Mouse (Mus musculus) forebrain, embryonic 13.5 days (tissue): Measurements from ENCODE around the gene Pin1rt1. TPM values are rescaled to one million over a fixed set of nuclear protein-coding genes. Genes with fewer than 3 reads are reported as not detected.

Experiments
- ATAC-seq: fragments of 200-750 bp; cut with Nextera tagmentation; 2 replicates; pipeline ENCODE4 v1.8.0; 2017
- H3K27ac ChIP-seq: fragments of 300-500 bp; sonication (generic); 2 replicates; pipeline ENCODE4 v1.5.1; 2015; ENCODE audit warnings: inconsistent platforms, mild to moderate bottlenecking, moderate library complexity
- H3K27me3 ChIP-seq: fragments of 300-500 bp; sonication (generic); 2 replicates; pipeline ENCODE4 v1.6.1; 2015; ENCODE audit warnings: mild to moderate bottlenecking, inconsistent platforms
- H3K36me3 ChIP-seq: fragments of 300-500 bp; sonication (generic); 2 replicates; pipeline ENCODE4 v1.6.1; 2015; ENCODE audit warnings: mild to moderate bottlenecking, inconsistent platforms; ENCODE audit not compliant: poor library complexity, severe bottlenecking
- H3K4me1 ChIP-seq: fragments of 300-500 bp; sonication (generic); 2 replicates; pipeline ENCODE4 v1.6.1; 2015; ENCODE audit warnings: inconsistent platforms
- H3K4me2 ChIP-seq: fragments of 300-500 bp; sonication (generic); 2 replicates; pipeline ENCODE4 v1.6.1; 2015; ENCODE audit warnings: inconsistent platforms, mild to moderate bottlenecking, moderate library complexity
- H3K4me3 ChIP-seq: fragments of 300-500 bp; sonication (generic); 2 replicates; pipeline ENCODE4 v1.5.1; 2015; ENCODE audit warnings: mild to moderate bottlenecking, inconsistent platforms
- H3K9ac ChIP-seq: fragments of 300-500 bp; sonication (generic); 2 replicates; pipeline ENCODE4 v1.6.1; 2015; ENCODE audit warnings: mild to moderate bottlenecking, inconsistent platforms
- H3K9me3 ChIP-seq: fragments of 300-500 bp; sonication (generic); replicated peaks from 2 replicates; pipeline ENCODE4 v1.6.1; 2016; ENCODE audit warnings: inconsistent platforms
- WGBS: fragments of 180-500 bp; shearing (Covaris S2); methylation state at CpG from one replicate; pipeline ENCODE4 v1.1.7; 2015; 5-methylcytosine and 5-hydroxymethylcytosine counted together
- polyA plus RNA-seq: library from polyadenylated mRNA; unstranded; fragments of >200 nt; fragmentation: Nextera tagmentation; extraction: Ambion mirVana; gene quantifications from 2 replicates; pipeline ENCODE4 v1.2.1, GENCODE M21; 2015

The Pin1rt1 gene
- not detected in 2 replicates for polyA plus RNA-seq

DNA sequence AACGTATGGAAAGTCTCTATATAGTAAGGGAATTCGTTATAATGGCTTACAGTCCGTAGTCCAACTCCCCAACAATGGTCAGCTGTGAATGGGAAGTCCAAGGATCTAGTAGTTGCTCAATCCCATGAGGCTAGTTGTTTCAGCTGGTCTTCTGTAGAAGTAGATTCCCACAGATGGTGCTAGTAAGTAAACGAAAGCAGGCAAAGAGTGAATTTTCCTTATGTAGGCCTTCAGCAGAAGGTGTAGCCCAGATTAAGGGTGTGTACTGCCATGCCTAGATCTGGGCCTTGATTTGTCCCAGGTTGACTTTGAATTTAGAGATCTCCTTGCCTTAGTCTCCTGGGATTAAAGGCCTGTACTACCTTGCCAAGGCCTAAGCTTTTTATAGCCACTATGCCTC is at the start of gene Pin1rt1:
Gene Pin1rt1 (minus strand): TSS at position 101 of the 400 bp plus-strand sequence.
- WGBS = 89% methylated on average over 4 of the region's 4 CpGs
- H3K4me2 ChIP-seq = no peak within 1 kb of the TSS
- H3K27me3 ChIP-seq = no peaks in the 10 kb centered on the region
- no peak within 1 kb of the TSS for H3K4me3 ChIP-seq
- no peak within 1 kb of the TSS for H3K27ac ChIP-seq
- peaks cover 13% of the 10 kb centered on the region; the same call in 1 of the 2 replicates for H3K4me1 ChIP-seq
- H3K36me3 ChIP-seq = no peaks in the 10 kb centered on the region
- H3K9ac ChIP-seq = no peak within 1 kb of the TSS
- no peaks in the 10 kb centered on the region for H3K9me3 ChIP-seq
- no peak for ATAC-seq

DNA sequence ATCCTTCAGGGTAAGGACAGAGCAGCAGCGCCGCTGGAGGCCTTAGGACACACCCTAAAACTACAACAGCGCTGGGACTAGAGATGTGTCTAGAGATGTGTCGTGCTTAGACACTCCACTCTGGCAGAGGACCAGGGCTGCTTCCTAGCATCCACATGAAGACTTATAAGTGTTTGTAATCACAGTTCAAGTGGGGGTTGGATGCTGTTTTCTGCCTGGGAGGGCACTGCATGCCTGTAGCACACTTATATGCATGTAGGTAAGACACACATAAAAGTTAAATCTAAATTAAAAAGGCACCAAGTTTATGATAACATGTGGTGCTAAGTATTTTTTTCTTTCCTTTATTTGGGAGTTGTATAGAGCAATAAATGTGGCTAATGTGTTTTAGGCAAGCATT is 47.8 kb upstream of the Pin1rt1 start:
- H3K36me3 ChIP-seq = peaks cover 59% of the 10 kb centered on the region
- no peak overlapping the region for H3K4me2 ChIP-seq
- no peaks in the 10 kb centered on the region for H3K4me1 ChIP-seq
- no peak overlapping the region for H3K27ac ChIP-seq
- no peaks in the 10 kb centered on the region for H3K27me3 ChIP-seq
- no peaks in the 10 kb centered on the region for H3K9me3 ChIP-seq
- no peak overlapping the region for H3K9ac ChIP-seq
- WGBS = 97% methylated on average over 4 of the region's 4 CpGs
- no peak for ATAC-seq
- no peak overlapping the region for H3K4me3 ChIP-seq

- no peak overlapping the region for H3K9ac ChIP-seq
- H3K4me1 ChIP-seq = no peaks in the 10 kb centered on the region
- no peaks in the 10 kb centered on the region for H3K9me3 ChIP-seq
- no peak overlapping the region for H3K4me3 ChIP-seq
- no peak for ATAC-seq
- H3K27me3 ChIP-seq = no peaks in the 10 kb centered on the region
- H3K36me3 ChIP-seq = peaks cover 53% of the 10 kb centered on the region
- H3K4me2 ChIP-seq = no peak overlapping the region
- H3K27ac ChIP-seq = no peak overlapping the region
- 89% methylated on average over 8 of the region's 8 CpGs for WGBS
These were observed 47.0 kb upstream of the Pin1rt1 start for GRCm38 (mm10) chr2:104763134-104763703.

DNA sequence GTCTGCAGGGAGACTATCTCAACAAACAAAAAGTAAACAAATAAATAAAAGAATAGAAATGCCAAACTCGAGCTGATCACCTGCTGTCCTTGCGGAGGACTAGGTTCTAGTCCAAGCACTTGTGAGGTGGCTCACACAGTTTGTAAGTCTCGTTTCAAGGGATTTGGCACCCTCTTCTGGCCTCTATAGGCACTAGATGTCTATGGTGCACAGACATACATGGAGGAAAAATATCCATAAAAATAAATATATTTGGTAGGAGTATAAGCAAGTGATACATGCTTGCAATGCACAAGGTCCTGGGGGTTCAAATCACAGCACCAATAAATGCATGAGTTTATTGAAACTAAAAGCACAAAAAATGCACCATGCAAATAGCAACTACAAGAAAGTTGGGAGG is 34.4 kb upstream of the Pin1rt1 start:
- no peak overlapping the region for H3K4me2 ChIP-seq
- H3K4me3 ChIP-seq = no peak overlapping the region
- 64% methylated on average over 3 of the region's 3 CpGs for WGBS
- 0 out of 2 replicates have a peak, but pooled peaks have one; percentile 69 for ATAC-seq
- no peak overlapping the region for H3K9ac ChIP-seq
- H3K4me1 ChIP-seq = no peaks in the 10 kb centered on the region
- H3K27ac ChIP-seq = no peak overlapping the region
- H3K27me3 ChIP-seq = no peaks in the 10 kb centered on the region
- H3K9me3 ChIP-seq = no peaks in the 10 kb centered on the region
- peaks cover 11% of the 10 kb centered on the region for H3K36me3 ChIP-seq

DNA sequence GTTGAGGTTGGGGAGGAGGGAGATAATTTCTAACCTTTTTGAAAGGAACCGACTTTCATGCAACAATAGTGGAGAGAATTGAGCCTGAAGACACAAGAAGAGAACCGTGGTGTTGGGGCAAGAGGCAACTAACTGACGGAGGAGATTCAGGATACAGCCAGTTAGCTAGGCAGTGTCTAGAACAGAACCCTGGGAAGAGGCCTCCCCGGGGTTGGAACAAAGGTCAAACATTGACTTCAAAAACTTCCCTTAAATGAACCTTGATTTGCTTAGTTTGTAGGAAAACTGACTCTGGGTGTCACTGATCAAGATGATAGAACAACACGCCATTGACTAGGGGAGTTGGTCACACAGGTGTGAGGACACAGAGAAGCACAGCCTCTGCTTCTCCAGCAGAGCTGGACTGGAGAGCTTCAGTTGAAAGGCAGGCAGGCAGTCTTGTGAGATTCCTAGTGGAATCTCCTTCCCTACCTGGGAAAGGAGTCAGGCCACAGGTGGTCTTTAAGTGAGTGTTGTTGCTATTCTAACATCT is 32.5 kb upstream of the Pin1rt1 start:
- no peak overlapping the region for H3K4me2 ChIP-seq
- no peaks in the 10 kb centered on the region for H3K4me1 ChIP-seq
- ATAC-seq = no peak
- no peak overlapping the region for H3K4me3 ChIP-seq
- peaks cover 7% of the 10 kb centered on the region for H3K36me3 ChIP-seq
- H3K27me3 ChIP-seq = peaks cover 2% of the 10 kb centered on the region; the same call in 1 of the 2 replicates
- H3K9me3 ChIP-seq = no peaks in the 10 kb centered on the region
- no peak overlapping the region for H3K27ac ChIP-seq
- 79% methylated on average over 5 of the region's 5 CpGs for WGBS
- H3K9ac ChIP-seq = no peak overlapping the region

DNA sequence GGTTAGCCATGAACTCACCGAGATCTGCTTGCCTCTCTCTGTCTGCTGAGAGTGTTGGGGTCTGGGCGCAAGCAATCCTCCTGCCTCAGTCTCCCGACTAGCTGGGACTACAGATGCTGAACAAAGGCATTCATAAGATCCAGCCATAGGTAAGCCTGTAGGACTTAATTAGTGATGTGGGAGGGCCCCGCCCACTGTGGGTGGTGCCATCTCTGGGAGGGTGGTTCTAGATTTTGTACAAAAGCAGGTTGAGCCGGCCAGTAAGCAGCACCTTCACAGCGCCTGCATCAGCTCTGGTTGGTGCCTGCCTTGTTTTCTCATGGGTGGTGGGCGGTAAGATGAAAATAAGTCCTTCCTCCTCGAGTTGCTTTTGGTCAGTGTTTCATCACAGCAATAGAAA is 30.1 kb upstream of the Pin1rt1 start:
- 55% methylated on average over 8 of the region's 8 CpGs for WGBS
- Histone ChIP-seq H3K36me3 (no peaks in the 10 kb centered on the region), H3K9ac (no peak overlapping the region), H3K27me3 (peaks cover 15% of the 10 kb centered on the region; the same call in 1 of the 2 replicates), H3K9me3 (no peaks in the 10 kb centered on the region), H3K4me3 (no peak overlapping the region), H3K4me2 (no peak overlapping the region), H3K4me1 (peaks cover 17% of the 10 kb centered on the region), H3K27ac (no peak overlapping the region)
- no peak for ATAC-seq

GRCm38 (mm10) chr2:104743971-104744370 is 27.8 kb upstream of the Pin1rt1 start:
- WGBS = 55% methylated on average over 5 of the region's 5 CpGs
- Histone ChIP-seq H3K27ac (no peak overlapping the region), H3K4me3 (no peak overlapping the region), H3K4me1 (peaks cover 28% of the 10 kb centered on the region), H3K27me3 (peaks cover 28% of the 10 kb centered on the region; the same call in 1 of the 2 replicates), H3K36me3 (no peaks in the 10 kb centered on the region), H3K9me3 (no peaks in the 10 kb centered on the region), H3K9ac (no peak overlapping the region), H3K4me2 (no peak overlapping the region)
- no peak for ATAC-seq

DNA sequence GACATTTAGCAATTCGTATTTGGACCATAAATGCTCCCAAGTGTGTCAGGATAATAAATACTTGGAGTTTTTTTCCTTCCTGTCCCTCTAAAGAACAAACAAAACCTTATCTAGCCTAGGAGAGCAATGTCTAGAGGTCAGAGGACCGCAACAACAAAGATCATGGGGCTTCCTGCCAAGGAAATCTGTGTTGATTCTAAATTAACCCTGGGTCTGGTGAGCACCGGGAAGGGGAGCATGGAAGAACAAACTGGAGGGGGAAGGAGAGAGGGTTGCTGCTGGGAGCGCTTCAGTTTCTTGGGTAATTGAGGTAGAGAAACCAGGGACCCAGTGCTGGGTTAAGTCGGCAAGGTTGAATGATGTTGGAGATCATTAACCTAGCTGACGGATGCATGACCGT is 27.0 kb upstream of the Pin1rt1 start:
- Histone ChIP-seq H3K9me3 (no peaks in the 10 kb centered on the region), H3K9ac (peak overlapping the region; percentile 72; the same call in 1 of the 2 replicates), H3K4me2 (peak overlapping the region; percentile 98), H3K4me3 (peak overlapping the region; percentile 58), H3K4me1 (peaks cover 28% of the 10 kb centered on the region), H3K36me3 (no peaks in the 10 kb centered on the region), H3K27ac (no peak overlapping the region), H3K27me3 (peaks cover 28% of the 10 kb centered on the region; the same call in 1 of the 2 replicates)
- ATAC-seq = no peak
- WGBS = 16% methylated on average over 7 of the region's 7 CpGs

DNA sequence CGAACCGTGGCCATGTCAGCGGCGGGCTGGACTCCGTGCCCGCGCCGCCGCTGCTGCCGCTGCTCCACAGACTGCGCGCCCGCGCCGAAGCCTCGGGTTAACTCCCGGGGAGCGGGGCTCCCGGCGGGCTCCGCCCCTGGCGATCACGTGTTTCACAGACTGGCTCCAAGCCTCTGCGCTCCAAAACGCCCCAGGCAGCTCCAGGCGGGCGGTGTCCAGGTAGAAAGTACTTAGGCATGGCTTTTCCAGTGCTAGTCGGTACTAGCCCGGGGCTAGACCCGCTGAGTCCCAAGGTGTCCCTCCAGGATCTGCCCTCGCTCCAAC is 26.5 kb upstream of the Pin1rt1 start, which contains the start of gene Depdc7:
Gene Depdc7 (minus strand): TSS at position 138 of the 324 bp plus-strand sequence.
- H3K4me2 ChIP-seq = peak within 1 kb of the TSS; percentile 98
- H3K4me1 ChIP-seq = peaks cover 28% of the 10 kb centered on the region
- whole genome bisulfite sequencing = under 1% methylated on average over 31 of the region's 31 CpGs
- H3K36me3 ChIP-seq = no peaks in the 10 kb centered on the region
- peak within 1 kb of the TSS; percentile 72 for H3K9ac ChIP-seq
- no peaks in the 10 kb centered on the region for H3K9me3 ChIP-seq
- ATAC-seq = peak; percentile 92
- peaks cover 28% of the 10 kb centered on the region; the same call in 1 of the 2 replicates for H3K27me3 ChIP-seq
- peak within 1 kb of the TSS; percentile 58 for H3K4me3 ChIP-seq
- H3K27ac ChIP-seq = no peak within 1 kb of the TSS

- H3K4me1 ChIP-seq = peaks cover 28% of the 10 kb centered on the region
- H3K36me3 ChIP-seq = no peaks in the 10 kb centered on the region
- no peak; the same call in 1 of the 2 replicates for ATAC-seq
- H3K9me3 ChIP-seq = no peaks in the 10 kb centered on the region
- H3K9ac ChIP-seq = peak overlapping the region; percentile 72
- peak overlapping the region; percentile 98 for H3K4me2 ChIP-seq
- H3K27me3 ChIP-seq = peaks cover 28% of the 10 kb centered on the region; the same call in 1 of the 2 replicates
- H3K27ac ChIP-seq = no peak overlapping the region
- H3K4me3 ChIP-seq = peak overlapping the region; percentile 58
- 5% methylated on average over 43 of the region's 46 CpGs for WGBS
These were observed 25.9 kb upstream of the Pin1rt1 start for GRCm38 (mm10) chr2:104741896-104742740.

DNA sequence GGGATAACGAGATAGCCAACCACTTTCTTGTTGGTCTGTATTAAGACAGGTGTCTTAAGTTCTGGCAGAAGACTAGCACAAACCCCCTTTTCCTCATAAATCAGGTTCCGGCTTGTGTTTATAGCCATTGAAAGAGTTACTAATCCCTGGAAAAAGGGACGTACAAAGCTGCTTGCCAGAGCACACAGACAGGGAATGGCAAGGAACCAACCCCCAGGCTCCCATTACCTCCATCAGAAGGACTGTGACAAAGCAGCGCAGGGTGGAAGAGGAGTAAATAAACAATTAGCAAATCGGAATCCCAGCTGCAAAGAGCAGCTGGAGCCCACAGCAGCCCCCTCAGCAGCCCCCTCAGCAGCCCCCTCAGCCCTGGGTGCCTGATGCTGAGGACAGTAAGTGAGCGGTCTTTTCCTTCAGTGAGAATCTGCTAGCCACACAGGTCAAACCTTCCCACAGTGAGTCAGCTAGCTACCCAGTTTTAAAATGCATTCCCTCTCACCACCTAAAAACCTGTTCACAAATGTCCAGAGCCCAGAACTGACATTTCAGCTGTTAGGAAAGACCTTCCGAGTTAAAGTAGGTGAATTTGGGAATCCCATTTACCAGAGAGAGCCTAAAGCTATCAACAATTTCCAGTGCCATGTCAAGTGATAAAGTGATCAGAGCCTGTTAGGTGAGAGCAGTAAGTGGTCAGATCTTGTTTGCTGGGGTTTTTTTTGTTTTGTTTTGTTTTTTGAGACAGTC is 25.0 kb upstream of the Pin1rt1 start:
- ATAC-seq = peak; percentile 57; the same call in 1 of the 2 replicates
- 15% methylated on average over 7 of the region's 7 CpGs for WGBS
- Histone ChIP-seq H3K36me3 (no peaks in the 10 kb centered on the region), H3K27ac (no peak overlapping the region), H3K9me3 (no peaks in the 10 kb centered on the region), H3K27me3 (peaks cover 28% of the 10 kb centered on the region; the same call in 1 of the 2 replicates), H3K4me1 (peaks cover 34% of the 10 kb centered on the region), H3K4me2 (peak overlapping the region; percentile 98), H3K9ac (peak overlapping the region; percentile 48; the same call in 1 of the 2 replicates), H3K4me3 (0 out of 2 replicates have a peak overlapping the region, but pooled peaks have one; percentile 58)
